Mouse (Mus musculus) forebrain, embryonic 10.5 days (tissue): Measurements from ENCODE around the gene Lysmd3. TPM values are rescaled to one million over a fixed set of nuclear protein-coding genes. Genes with fewer than 3 reads are reported as not detected.

Experiments
- DNase-seq: peaks from one replicate; pipeline ENCODE4 v3.0.0-alpha.2; 2017; ENCODE audit warnings: low spot score; ENCODE audit errors: extremely low spot score
- H3K27ac ChIP-seq: fragments of 300-500 bp; sonication (generic); 2 replicates; pipeline ENCODE4 v1.5.1; 2016; ENCODE audit warnings: mild to moderate bottlenecking
- H3K27me3 ChIP-seq: fragments of 300-500 bp; sonication (generic); 2 replicates; pipeline ENCODE4 v1.6.1; 2016; ENCODE audit warnings: mild to moderate bottlenecking; ENCODE audit not compliant: poor library complexity, severe bottlenecking
- H3K36me3 ChIP-seq: fragments of 300-500 bp; sonication (generic); replicated peaks from 2 replicates; pipeline ENCODE4 v1.6.1; 2016; ENCODE audit warnings: mild to moderate bottlenecking, moderate library complexity
- H3K4me1 ChIP-seq: fragments of 300-500 bp; sonication (generic); 2 replicates; pipeline ENCODE4 v1.6.1; 2016
- H3K4me3 ChIP-seq: fragments of 300-500 bp; sonication (generic); 2 replicates; pipeline ENCODE4 v1.5.1; 2016; ENCODE audit warnings: mild to moderate bottlenecking, moderate library complexity
- H3K9me3 ChIP-seq: fragments of 300-500 bp; sonication (generic); 2 replicates; pipeline ENCODE4 v1.6.1; 2016; ENCODE audit warnings: mild to moderate bottlenecking, moderate library complexity
- WGBS: fragments of 180-500 bp; shearing (Covaris S2); methylation state at CpG from one replicate; pipeline ENCODE4 v1.1.7; 2016; 5-methylcytosine and 5-hydroxymethylcytosine counted together
- polyA plus RNA-seq: library from polyadenylated mRNA; unstranded; fragments of >200 nt; fragmentation: Nextera tagmentation; extraction: Ambion mirVana; gene quantifications from 2 replicates; pipeline ENCODE4 v1.2.1, GENCODE M21; 2016

Gene Lysmd3
- polyA plus RNA-seq, 1 experiment from 2014 or later: 20.3 TPM

- H3K27ac ChIP-seq: no peak overlapping the region
- H3K4me3 ChIP-seq: no peak overlapping the region
- no peaks in the 10 kb centered on the region for H3K9me3 ChIP-seq
- H3K4me1 ChIP-seq: no peaks in the 10 kb centered on the region
- DNase-seq: no peak
- H3K36me3 ChIP-seq: peaks cover 51% of the 10 kb centered on the region
- WGBS: 91% methylated on average over 3 of the region's 3 CpGs
- H3K27me3 ChIP-seq: no peaks in the 10 kb centered on the region
These were observed 27.4 kb downstream of the Lysmd3 start for GRCm38 (mm10) chr13:81684884-81685283.

GRCm38 (mm10) chr13:81689587-81689986 lies 32.1 kb downstream of the Lysmd3 start:
- DNase-seq: no peak
- Histone ChIP-seq H3K27ac (no peak overlapping the region), H3K27me3 (no peaks in the 10 kb centered on the region), H3K4me1 (no peaks in the 10 kb centered on the region), H3K4me3 (no peak overlapping the region), H3K36me3 (peaks cover 40% of the 10 kb centered on the region), H3K9me3 (no peaks in the 10 kb centered on the region)
- WGBS: 86% methylated on average over 3 of the region's 3 CpGs

GRCm38 (mm10) chr13:81690477-81690876 lies 33.0 kb downstream of the Lysmd3 start:
- 91% methylated on average over 10 of the region's 10 CpGs for WGBS
- no peaks in the 10 kb centered on the region for H3K9me3 ChIP-seq
- H3K36me3 ChIP-seq: peaks cover 37% of the 10 kb centered on the region

GRCm38 (mm10) chr13:81691606-81692005 lies 34.1 kb downstream of the Lysmd3 start:
- H3K27me3 ChIP-seq: no peaks in the 10 kb centered on the region
- no peaks in the 10 kb centered on the region for H3K9me3 ChIP-seq
- no peak overlapping the region for H3K27ac ChIP-seq
- peaks cover 31% of the 10 kb centered on the region for H3K36me3 ChIP-seq
- no peak overlapping the region for H3K4me3 ChIP-seq
- no peak for DNase-seq
- 69% methylated on average over 9 of the region's 9 CpGs for WGBS
- no peaks in the 10 kb centered on the region for H3K4me1 ChIP-seq

More at GRCm38 (mm10) chr13:81690477-81690876, 33.0 kb downstream of the Lysmd3 start:
- no peak overlapping the region for H3K4me3 ChIP-seq
- DNase-seq: no peak
- no peaks in the 10 kb centered on the region for H3K27me3 ChIP-seq
- no peak overlapping the region for H3K27ac ChIP-seq
- H3K4me1 ChIP-seq: no peaks in the 10 kb centered on the region

GRCm38 (mm10) chr13:81694446-81694845 lies 37.0 kb downstream of the Lysmd3 start:
- DNase-seq: no peak
- no peaks in the 10 kb centered on the region for H3K27me3 ChIP-seq
- WGBS: 96% methylated on average over 12 of the region's 12 CpGs
- H3K27ac ChIP-seq: no peak overlapping the region
- no peaks in the 10 kb centered on the region for H3K9me3 ChIP-seq
- peaks cover 42% of the 10 kb centered on the region for H3K36me3 ChIP-seq
- no peak overlapping the region for H3K4me3 ChIP-seq
- H3K4me1 ChIP-seq: no peaks in the 10 kb centered on the region

- H3K27me3 ChIP-seq: no peaks in the 10 kb centered on the region
- peaks cover 17% of the 10 kb centered on the region for H3K36me3 ChIP-seq
- H3K4me3 ChIP-seq: no peak overlapping the region
- no peak for DNase-seq
- 68% methylated on average over 7 of the region's 7 CpGs for WGBS
- no peaks in the 10 kb centered on the region for H3K9me3 ChIP-seq
- H3K4me1 ChIP-seq: peaks cover 9% of the 10 kb centered on the region
- H3K27ac ChIP-seq: no peak overlapping the region
These were observed 45.7 kb downstream of the Lysmd3 start for GRCm38 (mm10) chr13:81703148-81703547.

GRCm38 (mm10) chr13:81703621-81704020 lies 46.2 kb downstream of the Lysmd3 start:
- Histone ChIP-seq H3K27me3 (no peaks in the 10 kb centered on the region), H3K27ac (no peak overlapping the region), H3K36me3 (peaks cover 17% of the 10 kb centered on the region), H3K4me1 (peaks cover 9% of the 10 kb centered on the region), H3K4me3 (no peak overlapping the region), H3K9me3 (no peaks in the 10 kb centered on the region)
- no peak for DNase-seq
- 84% methylated on average over 9 of the region's 9 CpGs for WGBS

- Histone ChIP-seq H3K4me1 (peaks cover 21% of the 10 kb centered on the region), H3K9me3 (no peaks in the 10 kb centered on the region), H3K4me3 (no peak overlapping the region), H3K27ac (no peak overlapping the region), H3K27me3 (no peaks in the 10 kb centered on the region), H3K36me3 (peaks cover 11% of the 10 kb centered on the region)
- DNase-seq: no peak
- 97% methylated on average over 5 of the region's 5 CpGs for WGBS
These were observed 48.8 kb downstream of the Lysmd3 start for GRCm38 (mm10) chr13:81706311-81706710.

- Histone ChIP-seq H3K36me3 (0 out of 2 replicates have a peak, but pooled peaks cover 6% of the 10 kb centered on the region), H3K27ac (peak overlapping the region; percentile 89; the same call in 1 of the 2 replicates), H3K4me3 (peak overlapping the region; percentile 85), H3K4me1 (peaks cover 29% of the 10 kb centered on the region), H3K9me3 (no peaks in the 10 kb centered on the region), H3K27me3 (peaks cover 7% of the 10 kb centered on the region; the same call in 1 of the 2 replicates)
- WGBS: 45% methylated on average over 4 of the region's 4 CpGs
- no peak for DNase-seq
These were observed 52.3 kb downstream of the Lysmd3 start for GRCm38 (mm10) chr13:81709805-81710204.

- under 1% methylated on average over 7 of the region's 7 CpGs for WGBS
- Histone ChIP-seq H3K36me3 (0 out of 2 replicates have a peak, but pooled peaks cover 6% of the 10 kb centered on the region), H3K4me1 (peaks cover 29% of the 10 kb centered on the region), H3K4me3 (peak overlapping the region; percentile 85), H3K27me3 (peaks cover 7% of the 10 kb centered on the region; the same call in 1 of the 2 replicates), H3K27ac (peak overlapping the region; percentile 89), H3K9me3 (no peaks in the 10 kb centered on the region)
- DNase-seq: no peak
These were observed 52.8 kb downstream of the Lysmd3 start for GRCm38 (mm10) chr13:81710266-81710665.

GRCm38 (mm10) chr13:81710775-81711545 lies 53.5 kb downstream of the Lysmd3 start, which contains the start of the genes Polr3g and Mblac2:
Gene Polr3g, minus strand, starts transcription at chr13:81711013.
Gene Mblac2, plus strand, starts transcription at chr13:81711341.
- Histone ChIP-seq H3K4me1 (peaks cover 29% of the 10 kb centered on the region), H3K27me3 (peaks cover 7% of the 10 kb centered on the region; the same call in 1 of the 2 replicates), H3K27ac (peak within 1 kb of the TSS; percentile 89), H3K4me3 (peak within 1 kb of the TSS; percentile 85), H3K9me3 (no peaks in the 10 kb centered on the region), H3K36me3 (0 out of 2 replicates have a peak, but pooled peaks cover 6% of the 10 kb centered on the region)
- WGBS: under 1% methylated on average over 61 of the region's 61 CpGs
- DNase-seq: peak; percentile 93

GRCm38 (mm10) chr13:81711546-81712371 lies 54.3 kb downstream of the Lysmd3 start:
- WGBS: under 1% methylated on average over 42 of the region's 42 CpGs
- peak overlapping the region; percentile 89 for H3K27ac ChIP-seq
- H3K27me3 ChIP-seq: peaks cover 7% of the 10 kb centered on the region; the same call in 1 of the 2 replicates

More at GRCm38 (mm10) chr13:81711546-81712371, 54.3 kb downstream of the Lysmd3 start:
- Histone ChIP-seq H3K4me3 (peak overlapping the region; percentile 85), H3K9me3 (no peaks in the 10 kb centered on the region), H3K36me3 (0 out of 2 replicates have a peak, but pooled peaks cover 6% of the 10 kb centered on the region), H3K4me1 (peaks cover 29% of the 10 kb centered on the region)
- no peak for DNase-seq
